ENCODE assay signal across 20 mouse cellular contexts in the genomic region with DNA sequence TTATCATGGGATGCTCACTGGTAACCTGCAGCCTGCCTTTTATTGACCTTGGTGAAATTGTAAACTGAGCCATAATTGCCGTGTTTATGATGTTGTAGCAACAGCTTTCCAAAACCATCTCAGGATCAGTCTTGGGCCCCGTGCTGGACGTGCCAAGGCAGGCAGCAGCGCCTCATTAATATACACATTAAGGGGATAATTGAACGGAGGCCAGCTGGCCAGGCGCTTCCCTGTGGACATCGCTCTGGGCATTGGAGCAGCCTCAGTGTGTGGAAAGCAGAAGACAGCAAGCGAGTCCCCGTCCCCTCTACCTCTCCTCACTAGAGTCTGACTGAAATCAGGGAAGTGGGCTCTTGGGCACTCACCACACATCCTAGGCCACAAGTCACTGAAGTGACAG.
DNase-seq lines count a peak whose midpoint lies in the region; ATAC-seq and TF ChIP-seq lines count a peak whose summit lies in the region.
"Had no signal": no experiment of that assay in that cellular context is flagged by ENCODE, and none has a peak within 500 bp of the region (broad histone marks: within the 10 kb centered on the region; RNA-seq: fewer than 3 reads in every experiment).

No protein-coding gene starts in this region.

- TF ChIP-seq CTCF in lung, embryonic 14.5 days (IDR thresholded peaks at IDR 0.05; ENCODE audit: low read depth), result no peak
- no peak for TF ChIP-seq CTCF in brain, embryonic 14.5 days (IDR thresholded peaks at IDR 0.05; ENCODE audit: borderline replicate concordance, extremely low read depth, insufficient read depth, insufficient read length)
- TF ChIP-seq CTCF in hindbrain, postnatal 0 days (IDR thresholded peaks at IDR 0.05; ENCODE audit: low read depth), result no peak

- ATAC-seq in lung, embryonic 14.5 days (ENCODE audit: insufficient read depth), result no peak
- ATAC-seq in hindbrain, postnatal 0 days, result no peak
- ATAC-seq: activated CD4-positive, CD25-positive, alpha-beta regulatory T cell, adult 4 months; lung, postnatal 0 days had no signal

- H3K27ac ChIP-seq in lung, embryonic 14.5 days (ENCODE audit: low read depth), result no peak overlapping the region
- H3K27ac ChIP-seq in hindbrain, postnatal 0 days, result no peak overlapping the region
- H3K27ac ChIP-seq: gastrocnemius, adult 2 months; heart, embryonic 15.5 days; kidney, postnatal 0 days had no signal

- no peak overlapping the region for H3K4me3 ChIP-seq in lung, embryonic 14.5 days (ENCODE audit: low read depth, low read length)
- no peak overlapping the region for H3K4me3 ChIP-seq in hindbrain, postnatal 0 days (ENCODE audit: low read length)
- H3K4me3 ChIP-seq: gastrocnemius, adult 2 months; heart, embryonic 15.5 days had no signal

- TF ChIP-seq POLR2A in brain, embryonic 14.5 days (IDR thresholded peaks at IDR 0.05; ENCODE audit: borderline replicate concordance, extremely low read depth, insufficient read depth, insufficient read length, poor library complexity, severe bottlenecking), result no peak

- no peaks in the 10 kb centered on the region for H3K9me3 ChIP-seq in lung, embryonic 14.5 days (ENCODE audit: low read depth, low read length)
- no peaks in the 10 kb centered on the region for H3K9me3 ChIP-seq in hindbrain, postnatal 0 days (ENCODE audit: low read length)
- H3K9me3 ChIP-seq: heart, embryonic 15.5 days had no signal

- no peaks in the 10 kb centered on the region for H3K36me3 ChIP-seq in lung, embryonic 14.5 days (ENCODE audit: insufficient read depth)
- no peaks in the 10 kb centered on the region for H3K36me3 ChIP-seq in hindbrain, postnatal 0 days (ENCODE audit: insufficient read depth, low read length)
- H3K36me3 ChIP-seq: heart, embryonic 15.5 days had no signal

- DNase-seq in cerebellum, postnatal 10 days, result peak; percentile 53 to 66
- no peak for DNase-seq in cerebellum, adult 9-10 months
- peak; percentile 41 for DNase-seq in lung, embryonic 14.5 days
- DNase-seq in lung, postnatal 14 days, result no peak
- DNase-seq in brain, embryonic 14.5 days (ENCODE audit: low read depth), result peak; percentile 70
- peak; percentile 48 for DNase-seq in hindbrain, postnatal 0 days (ENCODE audit: low spot score)
- no peak for DNase-seq in urinary bladder, postnatal 4 days (ENCODE audit: low spot score in 2 of 2)
- no peak for DNase-seq in lung, postnatal 25 days (ENCODE audit: low spot score)
- DNase-seq: adrenal gland, adult 8-10 months; cerebellum, postnatal 36 days; embryo, embryonic 11 days; gastrocnemius, adult 2 months; heart, postnatal 36 days; kidney, adult 2 months; thymus, adult 18-20 months; thymus, postnatal 4 days had no signal

- no peaks in the 10 kb centered on the region for H3K4me1 ChIP-seq in lung, embryonic 14.5 days (ENCODE audit: insufficient read depth)
- peaks cover 25% of the 10 kb centered on the region for H3K4me1 ChIP-seq in hindbrain, postnatal 0 days (ENCODE audit: insufficient read depth, low read length)
- H3K4me1 ChIP-seq: heart, embryonic 15.5 days had no signal

- no peak overlapping the region for H3K9ac ChIP-seq in lung, embryonic 14.5 days
- H3K9ac ChIP-seq in hindbrain, postnatal 0 days (replicated peaks; ENCODE audit: low read length), result no peak overlapping the region
- H3K9ac ChIP-seq: heart, embryonic 15.5 days had no signal

- 49% methylated on average over 9 of the region's 9 CpGs for WGBS in lung, embryonic 14.5 days
- WGBS in hindbrain, postnatal 0 days, result 28% methylated on average over 9 of the region's 9 CpGs

- no peak overlapping the region for H3K4me2 ChIP-seq in lung, embryonic 14.5 days
- no peak overlapping the region for H3K4me2 ChIP-seq in hindbrain, postnatal 0 days (ENCODE audit: low read depth, low read length)
- H3K4me2 ChIP-seq: heart, embryonic 15.5 days had no signal

- no peaks in the 10 kb centered on the region for H3K27me3 ChIP-seq in lung, embryonic 14.5 days (ENCODE audit: insufficient read depth, low read length)
- H3K27me3 ChIP-seq in hindbrain, postnatal 0 days (ENCODE audit: insufficient read depth, low read length), result no peaks in the 10 kb centered on the region
- H3K27me3 ChIP-seq: heart, embryonic 15.5 days had no signal

Comparison
In these comparisons a context has a peak if more than half of its experiments do, and no peak if none do; other contexts are left out.
1. DNase-seq: peak in cerebellum, postnatal 10 days (2 of 2), lung, embryonic 14.5 days (single experiment), brain, embryonic 14.5 days (single experiment) and hindbrain, postnatal 0 days (single experiment); none in cerebellum, adult 9-10 months (single experiment), lung, postnatal 14 days (single experiment), urinary bladder, postnatal 4 days (0 of 2) and lung, postnatal 25 days (single experiment).